Mouse (Mus musculus): ENCODE data around the gene Neb. TPM values are rescaled to one million over a fixed set of nuclear protein-coding genes. Genes with fewer than 3 reads are reported as not detected.

The Neb gene
- polyA plus RNA-seq, 1 experiment from 2014 or later: 4.2 TPM

- Histone ChIP-seq H3K9ac (ENCODE audit: low read depth, low read length) (no peak overlapping the region), H3K4me1 (replicated peaks; ENCODE audit: control insufficient read depth, insufficient read depth, low read length) (no peaks in the 10 kb centered on the region), H3K27ac (ENCODE audit: low read depth, low read length) (no peak overlapping the region), H3K36me3 (ENCODE audit: control insufficient read depth, insufficient read depth, low read length) (no peaks in the 10 kb centered on the region; the same call in 1 of the 2 replicates), H3K4me2 (replicated peaks; ENCODE audit: low read depth, low read length) (no peak overlapping the region), H3K9me3 (ENCODE audit: control insufficient read depth, low read length) (no peaks in the 10 kb centered on the region), H3K4me3 (ENCODE audit: low read depth, low read length) (no peak overlapping the region), H3K27me3 (ENCODE audit: control insufficient read depth, insufficient read depth, low read length) (no peaks in the 10 kb centered on the region)
- DNase-seq (ENCODE audit: low spot score) (no peak), ATAC-seq (ENCODE audit: low FRiP score) (no peak)
- WGBS: 72% methylated on average over 6 of the region's 6 CpGs
Observed at GRCm38 (mm10) chr2:52421197-52421596, 42.9 kb upstream of the Neb start.

- Histone ChIP-seq H3K4me1 (replicated peaks; ENCODE audit: control insufficient read depth, insufficient read depth, low read length) (no peaks in the 10 kb centered on the region), H3K9ac (ENCODE audit: low read depth, low read length) (no peak overlapping the region), H3K9me3 (ENCODE audit: control insufficient read depth, low read length) (no peaks in the 10 kb centered on the region), H3K36me3 (ENCODE audit: control insufficient read depth, insufficient read depth, low read length) (peaks cover 6% of the 10 kb centered on the region; the same call in 1 of the 2 replicates), H3K27ac (ENCODE audit: low read depth, low read length) (no peak overlapping the region), H3K4me2 (replicated peaks; ENCODE audit: low read depth, low read length) (no peak overlapping the region), H3K27me3 (ENCODE audit: control insufficient read depth, insufficient read depth, low read length) (no peaks in the 10 kb centered on the region), H3K4me3 (ENCODE audit: low read depth, low read length) (no peak overlapping the region)
- ATAC-seq (ENCODE audit: low FRiP score) (no peak), DNase-seq (ENCODE audit: low spot score) (no peak)
- 94% methylated on average over 7 of the region's 7 CpGs for WGBS
Observed at GRCm38 (mm10) chr2:52420001-52420710, 41.9 kb upstream of the Neb start.

- no peak overlapping the region for H3K9ac ChIP-seq (ENCODE audit: low read depth, low read length)
- H3K4me2 ChIP-seq (replicated peaks; ENCODE audit: low read depth, low read length): no peak overlapping the region
- H3K9me3 ChIP-seq (ENCODE audit: control insufficient read depth, low read length): no peaks in the 10 kb centered on the region
- no peak overlapping the region for H3K27ac ChIP-seq (ENCODE audit: low read depth, low read length)
- DNase-seq (ENCODE audit: low spot score): no peak
- no peaks in the 10 kb centered on the region for H3K27me3 ChIP-seq (ENCODE audit: control insufficient read depth, insufficient read depth, low read length)
- no peaks in the 10 kb centered on the region for H3K4me1 ChIP-seq (replicated peaks; ENCODE audit: control insufficient read depth, insufficient read depth, low read length)
- peaks cover 6% of the 10 kb centered on the region; the same call in 1 of the 2 replicates for H3K36me3 ChIP-seq (ENCODE audit: control insufficient read depth, insufficient read depth, low read length)
- WGBS: 83% methylated on average over 6 of the region's 6 CpGs
- no peak overlapping the region for H3K4me3 ChIP-seq (ENCODE audit: low read depth, low read length)
- ATAC-seq (ENCODE audit: low FRiP score): no peak
Observed at GRCm38 (mm10) chr2:52419295-52419694, 41.0 kb upstream of the Neb start.

GRCm38 (mm10) chr2:52412524-52413037 is 34.3 kb upstream of the Neb start:
- H3K4me1 ChIP-seq (replicated peaks; ENCODE audit: control insufficient read depth, insufficient read depth, low read length): no peaks in the 10 kb centered on the region
- H3K36me3 ChIP-seq (ENCODE audit: control insufficient read depth, insufficient read depth, low read length): peaks cover 41% of the 10 kb centered on the region
- H3K9ac ChIP-seq (ENCODE audit: low read depth, low read length): no peak overlapping the region
- no peak overlapping the region for H3K4me2 ChIP-seq (replicated peaks; ENCODE audit: low read depth, low read length)
- no peaks in the 10 kb centered on the region for H3K27me3 ChIP-seq (ENCODE audit: control insufficient read depth, insufficient read depth, low read length)
- no peak overlapping the region for H3K4me3 ChIP-seq (ENCODE audit: low read depth, low read length)
- ATAC-seq (ENCODE audit: low FRiP score) (no peak), DNase-seq (ENCODE audit: low spot score) (no peak)
- peaks cover 22% of the 10 kb centered on the region for H3K9me3 ChIP-seq (ENCODE audit: control insufficient read depth, low read length)
- WGBS: 98% methylated on average over 5 of the region's 5 CpGs
- no peak overlapping the region for H3K27ac ChIP-seq (ENCODE audit: low read depth, low read length)

- H3K36me3 ChIP-seq (ENCODE audit: control insufficient read depth, insufficient read depth, low read length): peaks cover 27% of the 10 kb centered on the region
- DNase-seq (ENCODE audit: low spot score): no peak
Observed at GRCm38 (mm10) chr2:52406480-52406879, 28.2 kb upstream of the Neb start.

GRCm38 (mm10) chr2:52405238-52405637 is 27.0 kb upstream of the Neb start:
- Histone ChIP-seq H3K9me3 (ENCODE audit: control insufficient read depth, low read length) (peaks cover 8% of the 10 kb centered on the region), H3K27me3 (ENCODE audit: control insufficient read depth, insufficient read depth, low read length) (no peaks in the 10 kb centered on the region), H3K27ac (ENCODE audit: low read depth, low read length) (no peak overlapping the region), H3K4me3 (ENCODE audit: low read depth, low read length) (no peak overlapping the region), H3K4me1 (replicated peaks; ENCODE audit: control insufficient read depth, insufficient read depth, low read length) (no peaks in the 10 kb centered on the region), H3K36me3 (ENCODE audit: control insufficient read depth, insufficient read depth, low read length) (peaks cover 15% of the 10 kb centered on the region), H3K4me2 (replicated peaks; ENCODE audit: low read depth, low read length) (no peak overlapping the region), H3K9ac (ENCODE audit: low read depth, low read length) (no peak overlapping the region)
- DNase-seq (ENCODE audit: low spot score) (no peak), ATAC-seq (ENCODE audit: low FRiP score) (no peak)
- 87% methylated on average over 5 of the region's 5 CpGs for WGBS

More at GRCm38 (mm10) chr2:52406480-52406879, 28.2 kb upstream of the Neb start:
- Histone ChIP-seq H3K4me2 (replicated peaks; ENCODE audit: low read depth, low read length) (no peak overlapping the region), H3K27me3 (ENCODE audit: control insufficient read depth, insufficient read depth, low read length) (no peaks in the 10 kb centered on the region), H3K9ac (ENCODE audit: low read depth, low read length) (no peak overlapping the region), H3K4me1 (replicated peaks; ENCODE audit: control insufficient read depth, insufficient read depth, low read length) (no peaks in the 10 kb centered on the region), H3K27ac (ENCODE audit: low read depth, low read length) (no peak overlapping the region), H3K4me3 (ENCODE audit: low read depth, low read length) (no peak overlapping the region), H3K9me3 (ENCODE audit: control insufficient read depth, low read length) (peaks cover 18% of the 10 kb centered on the region)
- WGBS: 89% methylated on average over 1 of the region's 1 CpGs
- no peak for ATAC-seq (ENCODE audit: low FRiP score)

GRCm38 (mm10) chr2:52394529-52394928 is 16.3 kb upstream of the Neb start:
- Histone ChIP-seq H3K27me3 (ENCODE audit: control insufficient read depth, insufficient read depth, low read length) (no peaks in the 10 kb centered on the region), H3K4me3 (ENCODE audit: low read depth, low read length) (no peak overlapping the region), H3K27ac (ENCODE audit: low read depth, low read length) (no peak overlapping the region), H3K9ac (ENCODE audit: low read depth, low read length) (no peak overlapping the region), H3K9me3 (ENCODE audit: control insufficient read depth, low read length) (no peaks in the 10 kb centered on the region), H3K36me3 (ENCODE audit: control insufficient read depth, insufficient read depth, low read length) (no peaks in the 10 kb centered on the region), H3K4me1 (replicated peaks; ENCODE audit: control insufficient read depth, insufficient read depth, low read length) (no peaks in the 10 kb centered on the region), H3K4me2 (replicated peaks; ENCODE audit: low read depth, low read length) (no peak overlapping the region)
- ATAC-seq (ENCODE audit: low FRiP score) (no peak), DNase-seq (ENCODE audit: low spot score) (no peak)
- 96% methylated on average over 5 of the region's 5 CpGs for WGBS

GRCm38 (mm10) chr2:52390415-52390975 is 12.2 kb upstream of the Neb start:
- Histone ChIP-seq H3K9ac (ENCODE audit: low read depth, low read length) (no peak overlapping the region), H3K4me1 (replicated peaks; ENCODE audit: control insufficient read depth, insufficient read depth, low read length) (no peaks in the 10 kb centered on the region), H3K4me2 (replicated peaks; ENCODE audit: low read depth, low read length) (no peak overlapping the region), H3K9me3 (ENCODE audit: control insufficient read depth, low read length) (no peaks in the 10 kb centered on the region), H3K27ac (ENCODE audit: low read depth, low read length) (no peak overlapping the region), H3K27me3 (ENCODE audit: control insufficient read depth, insufficient read depth, low read length) (no peaks in the 10 kb centered on the region), H3K4me3 (ENCODE audit: low read depth, low read length) (no peak overlapping the region), H3K36me3 (ENCODE audit: control insufficient read depth, insufficient read depth, low read length) (no peaks in the 10 kb centered on the region)
- no peak for ATAC-seq (ENCODE audit: low FRiP score)
- DNase-seq (ENCODE audit: low spot score): no peak
- 74% methylated on average over 2 of the region's 2 CpGs for WGBS

- WGBS: 78% methylated on average over 3 of the region's 3 CpGs
- ATAC-seq (ENCODE audit: low FRiP score): no peak
Observed at GRCm38 (mm10) chr2:52389975-52390374, 11.7 kb upstream of the Neb start.

More at GRCm38 (mm10) chr2:52389975-52390374, 11.7 kb upstream of the Neb start:
- Histone ChIP-seq H3K9me3 (ENCODE audit: control insufficient read depth, low read length) (no peaks in the 10 kb centered on the region), H3K4me2 (replicated peaks; ENCODE audit: low read depth, low read length) (no peak overlapping the region), H3K4me3 (ENCODE audit: low read depth, low read length) (no peak overlapping the region), H3K9ac (ENCODE audit: low read depth, low read length) (no peak overlapping the region), H3K4me1 (replicated peaks; ENCODE audit: control insufficient read depth, insufficient read depth, low read length) (no peaks in the 10 kb centered on the region), H3K27me3 (ENCODE audit: control insufficient read depth, insufficient read depth, low read length) (no peaks in the 10 kb centered on the region), H3K36me3 (ENCODE audit: control insufficient read depth, insufficient read depth, low read length) (no peaks in the 10 kb centered on the region), H3K27ac (ENCODE audit: low read depth, low read length) (no peak overlapping the region)
- DNase-seq (ENCODE audit: low spot score): no peak
